Mouse (Mus musculus): ENCODE data around the gene Apoh. TPM values are rescaled to one million over a fixed set of nuclear protein-coding genes. Genes with fewer than 3 reads are reported as not detected.

Apoh gene
- polyA plus RNA-seq, 1 experiment, result 10.2 TPM

- Histone ChIP-seq H3K27ac (ENCODE audit: control insufficient read depth, insufficient read depth, low read depth, low read length, poor library complexity) (no peak overlapping the region), H3K4me1 (ENCODE audit: control insufficient read depth, insufficient read depth, low read length) (no peaks in the 10 kb centered on the region; the same call in 1 of the 2 replicates), H3K4me3 (replicated peaks; ENCODE audit: control insufficient read depth, low read depth, low read length) (no peak overlapping the region)
- no peak for TF ChIP-seq POLR2A (IDR thresholded peaks at IDR 0.05; ENCODE audit: borderline replicate concordance, control insufficient read depth, low read depth, low read length)
- no peak for TF ChIP-seq CTCF (IDR thresholded peaks at IDR 0.05; ENCODE audit: control insufficient read depth, insufficient read depth, low read length)
- WGBS, result 5% methylated on average over 6 of the region's 6 CpGs
These were observed 25.3 kb upstream of the Apoh start for GRCm38 (mm10) chr11:108317878-108318277.

GRCm38 (mm10) chr11:108319162-108319561 is 24.0 kb upstream of the Apoh start:
- Histone ChIP-seq H3K4me1 (ENCODE audit: control insufficient read depth, insufficient read depth, low read length) (no peaks in the 10 kb centered on the region; the same call in 1 of the 2 replicates), H3K4me3 (replicated peaks; ENCODE audit: control insufficient read depth, low read depth, low read length) (no peak overlapping the region), H3K27ac (ENCODE audit: control insufficient read depth, insufficient read depth, low read depth, low read length, poor library complexity) (no peak overlapping the region)
- WGBS, result 87% methylated on average over 11 of the region's 11 CpGs
- no peak for TF ChIP-seq CTCF (IDR thresholded peaks at IDR 0.05; ENCODE audit: control insufficient read depth, insufficient read depth, low read length)
- no peak for TF ChIP-seq POLR2A (IDR thresholded peaks at IDR 0.05; ENCODE audit: borderline replicate concordance, control insufficient read depth, low read depth, low read length)

- no peak for TF ChIP-seq POLR2A (IDR thresholded peaks at IDR 0.05; ENCODE audit: borderline replicate concordance, control insufficient read depth, low read depth, low read length)
- TF ChIP-seq CTCF (IDR thresholded peaks at IDR 0.05; ENCODE audit: control insufficient read depth, insufficient read depth, low read length), result no peak
- no peak overlapping the region for H3K4me3 ChIP-seq (replicated peaks; ENCODE audit: control insufficient read depth, low read depth, low read length)
- no peaks in the 10 kb centered on the region; the same call in 1 of the 2 replicates for H3K4me1 ChIP-seq (ENCODE audit: control insufficient read depth, insufficient read depth, low read length)
- H3K27ac ChIP-seq (ENCODE audit: control insufficient read depth, insufficient read depth, low read depth, low read length, poor library complexity), result no peak overlapping the region
- WGBS, result 51% methylated on average over 7 of the region's 7 CpGs
These were observed 22.6 kb upstream of the Apoh start for GRCm38 (mm10) chr11:108320561-108320960.

GRCm38 (mm10) chr11:108322156-108322555 is 21.0 kb upstream of the Apoh start:
- H3K4me3 ChIP-seq (replicated peaks; ENCODE audit: control insufficient read depth, low read depth, low read length), result no peak overlapping the region
- no peak for TF ChIP-seq POLR2A (IDR thresholded peaks at IDR 0.05; ENCODE audit: borderline replicate concordance, control insufficient read depth, low read depth, low read length)
- no peak for TF ChIP-seq CTCF (IDR thresholded peaks at IDR 0.05; ENCODE audit: control insufficient read depth, insufficient read depth, low read length)
- 69% methylated on average over 2 of the region's 2 CpGs for WGBS
- H3K27ac ChIP-seq (ENCODE audit: control insufficient read depth, insufficient read depth, low read depth, low read length, poor library complexity), result no peak overlapping the region
- no peaks in the 10 kb centered on the region; the same call in 1 of the 2 replicates for H3K4me1 ChIP-seq (ENCODE audit: control insufficient read depth, insufficient read depth, low read length)

- no peaks in the 10 kb centered on the region; the same call in 1 of the 2 replicates for H3K4me1 ChIP-seq (ENCODE audit: control insufficient read depth, insufficient read depth, low read length)
These were observed 17.2 kb upstream of the Apoh start for GRCm38 (mm10) chr11:108325943-108326342.

GRCm38 (mm10) chr11:108330818-108331217 is 12.3 kb upstream of the Apoh start:
- H3K27ac ChIP-seq (ENCODE audit: control insufficient read depth, insufficient read depth, low read depth, low read length, poor library complexity), result no peak overlapping the region
- no peak overlapping the region for H3K4me3 ChIP-seq (replicated peaks; ENCODE audit: control insufficient read depth, low read depth, low read length)
- TF ChIP-seq POLR2A (IDR thresholded peaks at IDR 0.05; ENCODE audit: borderline replicate concordance, control insufficient read depth, low read depth, low read length) (no peak), CTCF (IDR thresholded peaks at IDR 0.05; ENCODE audit: control insufficient read depth, insufficient read depth, low read length) (no peak)
- no peaks in the 10 kb centered on the region for H3K4me1 ChIP-seq (ENCODE audit: control insufficient read depth, insufficient read depth, low read length)
- 74% methylated on average over 11 of the region's 11 CpGs for WGBS

More at GRCm38 (mm10) chr11:108325943-108326342, 17.2 kb upstream of the Apoh start:
- H3K27ac ChIP-seq (ENCODE audit: control insufficient read depth, insufficient read depth, low read depth, low read length, poor library complexity), result no peak overlapping the region
- TF ChIP-seq CTCF (IDR thresholded peaks at IDR 0.05; ENCODE audit: control insufficient read depth, insufficient read depth, low read length) (no peak), POLR2A (IDR thresholded peaks at IDR 0.05; ENCODE audit: borderline replicate concordance, control insufficient read depth, low read depth, low read length) (no peak)
- 79% methylated on average over 8 of the region's 8 CpGs for WGBS
- no peak overlapping the region for H3K4me3 ChIP-seq (replicated peaks; ENCODE audit: control insufficient read depth, low read depth, low read length)

GRCm38 (mm10) chr11:108333006-108333405 is 10.1 kb upstream of the Apoh start:
- WGBS, result 82% methylated on average over 5 of the region's 5 CpGs
- TF ChIP-seq CTCF (IDR thresholded peaks at IDR 0.05; ENCODE audit: control insufficient read depth, insufficient read depth, low read length), result no peak
- TF ChIP-seq POLR2A (IDR thresholded peaks at IDR 0.05; ENCODE audit: borderline replicate concordance, control insufficient read depth, low read depth, low read length), result no peak
- H3K4me1 ChIP-seq (ENCODE audit: control insufficient read depth, insufficient read depth, low read length), result no peaks in the 10 kb centered on the region
- no peak overlapping the region for H3K4me3 ChIP-seq (replicated peaks; ENCODE audit: control insufficient read depth, low read depth, low read length)
- no peak overlapping the region for H3K27ac ChIP-seq (ENCODE audit: control insufficient read depth, insufficient read depth, low read depth, low read length, poor library complexity)

- H3K4me1 ChIP-seq (ENCODE audit: control insufficient read depth, insufficient read depth, low read length), result no peaks in the 10 kb centered on the region
- WGBS, result 59% methylated on average over 8 of the region's 8 CpGs
- no peak for TF ChIP-seq POLR2A (IDR thresholded peaks at IDR 0.05; ENCODE audit: borderline replicate concordance, control insufficient read depth, low read depth, low read length)
- no peak for TF ChIP-seq CTCF (IDR thresholded peaks at IDR 0.05; ENCODE audit: control insufficient read depth, insufficient read depth, low read length)
These were observed 9.4 kb upstream of the Apoh start for GRCm38 (mm10) chr11:108333583-108334379.

More at GRCm38 (mm10) chr11:108333583-108334379, 9.4 kb upstream of the Apoh start:
- Histone ChIP-seq H3K27ac (ENCODE audit: control insufficient read depth, insufficient read depth, low read depth, low read length, poor library complexity) (no peak overlapping the region), H3K4me3 (replicated peaks; ENCODE audit: control insufficient read depth, low read depth, low read length) (no peak overlapping the region)
